Mouse (Mus musculus) ES-Bruce4 (cell line): ENCODE results near the gene Rai1.
A peak's percentile ranks its signal among the peaks of the same experiment; 100 is the strongest.

Source experiments
- CTCF ChIP-seq: IDR thresholded peaks from one replicate; pipeline ENCODE4 v1.8.1; 2011; ENCODE audit warnings: low read depth, low read length
- EP300 ChIP-seq: IDR thresholded peaks from 2 replicates; pipeline ENCODE4 v1.6.1; 2011; ENCODE audit warnings: low read depth, low read length; ENCODE audit not compliant: insufficient read depth
- POLR2A ChIP-seq: IDR thresholded peaks from one replicate; pipeline ENCODE4 v1.8.1; 2011; ENCODE audit warnings: low read length; ENCODE audit not compliant: insufficient read depth

DNA sequence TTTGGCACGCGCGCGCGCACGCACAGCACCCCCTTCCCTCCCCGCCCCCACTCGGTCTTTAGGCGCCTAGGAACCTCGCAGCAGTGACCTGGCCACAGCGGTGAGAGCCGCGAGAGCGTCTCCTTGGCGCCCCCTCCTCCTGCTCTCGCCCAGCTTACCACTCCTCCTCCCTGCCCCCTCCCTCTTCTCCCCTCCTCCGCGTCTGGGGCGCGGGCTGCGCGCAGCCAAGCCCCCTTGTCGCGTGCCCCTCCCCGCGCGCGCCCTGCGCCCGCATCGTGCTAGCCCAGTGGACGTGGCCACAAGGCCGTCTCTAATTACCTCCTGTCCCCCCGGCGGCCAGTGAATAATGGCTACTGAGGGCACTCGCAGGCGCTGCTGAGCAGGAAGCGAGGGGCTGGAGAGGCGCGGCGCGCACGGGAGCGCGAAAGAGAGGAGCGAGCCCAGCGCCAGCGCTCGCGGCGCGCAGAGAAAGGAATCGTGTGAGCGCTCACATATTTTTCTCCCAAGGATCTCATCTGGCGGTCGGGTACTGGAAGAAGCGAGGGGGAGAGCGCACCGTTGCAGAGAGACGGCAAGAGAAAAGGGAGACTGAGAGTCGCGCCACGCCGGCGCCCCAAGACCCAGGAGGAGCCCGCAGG lies 35.0 kb downstream of the Rai1 start:
- TF ChIP-seq POLR2A, result no peak
- TF ChIP-seq EP300, result peak; percentile 11; the same call in 1 of the 2 replicates
- TF ChIP-seq CTCF, result no peak
